Mouse (Mus musculus) G1E (cell line): ENCODE results near the gene Mrps16. TPM values are rescaled to one million over a fixed set of nuclear protein-coding genes. Genes with fewer than 3 reads are reported as not detected.
A peak's percentile ranks its signal among the peaks of the same experiment; 100 is the strongest.

ENCODE experiments used
- ATAC-seq: 2 replicates; pipeline ENCODE4 v1.8.0; 2016; ENCODE audit warnings: mild to moderate bottlenecking; ENCODE audit not compliant: insufficient number of reproducible peaks, poor library complexity, low FRiP score, severe bottlenecking; ENCODE audit errors: extremely low read depth
- DNase-seq: peaks from one replicate; pipeline ENCODE4 v3.0.0; 2012; ENCODE audit warnings: low spot score
- H3K27me3 ChIP-seq: 2 replicates; pipeline ENCODE4 v1.6.1; 2012; ENCODE audit warnings: mild to moderate bottlenecking, low read length, inconsistent platforms; ENCODE audit not compliant: insufficient read depth
- H3K36me3 ChIP-seq: replicated peaks from 2 replicates; pipeline ENCODE3; 2012; ENCODE audit warnings: mild to moderate bottlenecking, inconsistent platforms
- H3K4me1 ChIP-seq: 2 replicates; pipeline ENCODE4 v1.6.1; 2012; ENCODE audit warnings: low read depth, low read length, inconsistent platforms, mixed read lengths; ENCODE audit not compliant: insufficient read depth
- H3K4me3 ChIP-seq: 2 replicates; pipeline ENCODE4 v1.5.1; 2012; ENCODE audit warnings: low read depth, mild to moderate bottlenecking, inconsistent platforms, low read length, moderate library complexity, mixed read lengths
- H3K9me3 ChIP-seq: replicated peaks from 2 replicates; pipeline ENCODE4 v1.6.1; 2012; ENCODE audit warnings: inconsistent platforms
- CTCF ChIP-seq: IDR thresholded peaks from 2 replicates; pipeline ENCODE4 v1.5.1; 2012; ENCODE audit warnings: low read depth, low read length, inconsistent platforms, mixed read lengths
- GATA1 ChIP-seq: IDR thresholded peaks from 2 replicates; pipeline ENCODE4 v1.6.1; 2012; ENCODE audit warnings: borderline replicate concordance, low read length, inconsistent platforms, mixed read lengths
- GATA2 ChIP-seq: IDR thresholded peaks from 2 replicates; pipeline ENCODE4 v1.6.1; 2012; ENCODE audit warnings: low read depth, low read length, inconsistent platforms, borderline replicate concordance
- POLR2AphosphoS5 ChIP-seq: IDR thresholded peaks from 2 replicates; pipeline ENCODE4 v1.6.1; 2012; ENCODE audit warnings: low read depth, low read length, inconsistent platforms; ENCODE audit not compliant: insufficient replicate concordance
- TAL1 ChIP-seq: conservative IDR thresholded peaks from 2 replicates; pipeline ENCODE4 v1.6.1; 2012; ENCODE audit warnings: low read depth, low read length, inconsistent platforms, mixed read lengths
- polyA plus RNA-seq: library from polyadenylated mRNA; stranded (reverse); fragments of >175 nt; gene quantifications from 2 replicates; pipeline ENCODE4 v1.2.3, GENCODE M21; 2012
- total RNA-seq, 2 experiments: library from RNA; stranded (forward) in 1 of 2; stranded (reverse) in 1 of 2; fragments of 200-1000 nt in 1 of 2; fragments of >200 nt in 1 of 2; fragmentation: Nextera tagmentation in 1 of 2; gene quantifications; 2 replicates each; pipeline ENCODE4 v1.2.3; 2014 to 2017

Mrps16 gene
- total RNA-seq (2014; fragmentation: Nextera tagmentation), result 23.9 and 25.8 TPM in 2 replicates
- 73.6 and 106 TPM in 2 replicates for total RNA-seq (2017)
- 28.6 and 35.8 TPM in 2 replicates for polyA plus RNA-seq

DNA sequence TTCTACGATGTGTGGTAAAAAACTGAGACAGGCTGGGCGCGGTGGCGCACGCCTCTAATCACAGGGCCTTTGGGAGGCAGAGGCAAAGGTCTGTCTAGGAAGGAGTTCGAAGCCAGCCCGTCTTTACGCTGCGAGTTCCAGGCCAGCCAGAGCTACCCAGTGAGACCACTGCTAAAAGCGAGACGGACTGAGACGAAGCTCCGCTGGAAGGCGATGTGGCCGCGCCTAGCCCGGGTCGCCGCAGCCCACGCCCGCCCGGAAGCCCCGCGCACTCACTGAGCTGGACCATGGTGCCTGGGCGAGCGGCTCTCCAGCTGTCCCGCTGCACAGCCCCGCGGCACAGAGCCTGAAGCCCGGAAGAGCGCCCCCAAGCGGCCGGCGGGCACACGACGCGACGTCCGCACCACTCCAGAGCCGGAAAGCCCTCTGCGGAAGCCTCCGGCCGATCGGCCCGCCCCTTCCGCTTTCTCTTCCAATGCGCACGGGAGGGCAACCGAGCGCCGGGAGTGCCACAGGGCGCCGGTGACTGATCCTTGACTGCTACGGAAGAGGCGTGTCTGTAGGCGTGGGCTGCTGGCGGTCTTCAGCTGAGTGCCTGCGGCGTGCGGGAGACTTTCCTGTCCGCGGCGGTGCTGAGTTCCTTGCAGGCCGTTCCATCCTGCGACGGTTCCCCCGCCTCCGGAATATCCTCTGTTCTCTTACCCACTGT lies at the start of gene Mrps16:
Gene Mrps16 (minus strand): TSS at position 430 of the 709 bp plus-strand sequence.
- ATAC-seq (peak; percentile 90), DNase-seq (peak; percentile 95)
- Histone ChIP-seq H3K9me3 (no peaks in the 10 kb centered on the region), H3K36me3 (peaks cover 30% of the 10 kb centered on the region), H3K27me3 (no peaks in the 10 kb centered on the region), H3K4me3 (peak within 1 kb of the TSS; percentile 96), H3K4me1 (peaks cover 36% of the 10 kb centered on the region)
- TF ChIP-seq GATA1 (no peak), CTCF (peak; percentile 53; the same call in 1 of the 2 replicates)

DNA sequence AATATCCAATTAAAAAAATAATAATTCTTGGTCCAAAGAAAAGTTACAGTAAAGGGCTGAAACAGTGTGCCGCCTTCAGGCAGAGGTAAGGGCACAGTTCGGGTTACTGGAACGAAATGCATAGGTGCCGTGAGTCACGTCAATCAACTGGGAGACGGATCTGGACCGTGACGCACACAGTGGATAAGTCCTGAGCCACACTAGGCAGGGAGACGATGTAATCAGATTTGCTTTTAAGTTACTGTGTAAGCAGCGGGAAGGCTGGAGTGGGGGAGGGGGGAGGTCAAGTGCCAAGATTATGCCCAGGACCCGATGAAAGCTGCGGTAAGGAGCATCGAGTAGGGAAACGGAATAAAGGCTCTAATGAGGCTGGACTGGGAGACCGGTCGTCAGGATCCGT lies 48.8 kb upstream of the Mrps16 start:
- Histone ChIP-seq H3K4me3 (no peak overlapping the region), H3K36me3 (no peaks in the 10 kb centered on the region), H3K9me3 (no peaks in the 10 kb centered on the region), H3K27me3 (peaks cover 13% of the 10 kb centered on the region), H3K4me1 (peaks cover 2% of the 10 kb centered on the region; the same call in 1 of the 2 replicates)
- TF ChIP-seq CTCF (no peak), GATA2 (no peak), TAL1 (no peak), POLR2AphosphoS5 (no peak)
- ATAC-seq, result no peak
- no peak for DNase-seq

DNA sequence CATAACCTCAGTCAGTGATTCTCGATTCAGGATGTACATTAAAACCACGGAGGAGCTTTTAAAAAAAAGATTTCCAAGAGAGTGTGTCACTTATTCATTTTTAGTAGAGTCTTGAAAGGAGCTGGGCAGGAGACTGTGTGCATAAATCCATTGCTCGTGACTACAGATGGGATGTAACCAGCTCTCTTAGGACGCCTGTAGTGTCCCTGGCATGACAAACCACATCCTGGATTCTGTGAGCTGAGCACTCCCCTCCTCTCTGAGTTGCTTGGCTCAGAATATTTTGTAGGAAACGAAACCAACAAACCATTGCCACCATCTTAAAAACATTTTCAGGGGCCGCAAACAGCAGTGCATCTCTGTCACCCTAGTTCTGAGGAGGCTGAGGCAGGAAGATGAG lies 43.5 kb upstream of the Mrps16 start:
- DNase-seq, result no peak
- Histone ChIP-seq H3K27me3 (peaks cover 16% of the 10 kb centered on the region), H3K4me1 (no peaks in the 10 kb centered on the region), H3K36me3 (no peaks in the 10 kb centered on the region), H3K9me3 (no peaks in the 10 kb centered on the region), H3K4me3 (no peak overlapping the region)
- TF ChIP-seq CTCF (no peak), GATA2 (no peak), TAL1 (no peak), GATA1 (no peak), POLR2AphosphoS5 (no peak)
- no peak for ATAC-seq

- Histone ChIP-seq H3K4me3 (no peak overlapping the region), H3K36me3 (no peaks in the 10 kb centered on the region), H3K27me3 (peaks cover 15% of the 10 kb centered on the region), H3K9me3 (no peaks in the 10 kb centered on the region), H3K4me1 (no peaks in the 10 kb centered on the region)
- DNase-seq, result no peak
- no peak for TF ChIP-seq GATA2
- TF ChIP-seq GATA1, result no peak
- TF ChIP-seq CTCF, result no peak
- no peak for TF ChIP-seq TAL1
- no peak for ATAC-seq
Measured at GRCm38 (mm10) chr14:20432420-20432819, 39.0 kb upstream of the Mrps16 start.

DNA sequence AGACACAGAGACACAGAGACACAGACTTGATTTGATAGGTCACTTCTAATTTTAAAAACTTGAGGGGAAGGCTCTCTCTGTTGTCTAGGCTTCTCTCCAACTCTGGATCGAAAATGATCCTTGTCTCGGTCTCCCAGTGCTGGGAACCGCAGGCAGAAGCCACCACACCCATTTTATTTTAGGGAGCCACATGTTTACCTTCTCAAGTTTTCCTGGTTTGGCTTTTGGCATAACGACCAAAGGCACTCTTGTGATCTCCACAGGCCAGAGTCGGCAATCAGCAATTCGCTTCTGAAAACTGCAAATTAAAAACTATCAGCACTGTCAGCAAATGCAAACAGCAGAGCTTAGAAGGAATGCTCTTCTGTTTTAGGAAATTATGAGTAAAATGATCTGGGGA lies 38.3 kb upstream of the Mrps16 start:
- H3K4me1 ChIP-seq, result no peaks in the 10 kb centered on the region
- ATAC-seq, result no peak
- no peaks in the 10 kb centered on the region for H3K9me3 ChIP-seq
- peaks cover 14% of the 10 kb centered on the region for H3K27me3 ChIP-seq
- H3K4me3 ChIP-seq, result no peak overlapping the region
- DNase-seq, result no peak
- TF ChIP-seq GATA1 (no peak), POLR2AphosphoS5 (no peak), TAL1 (no peak), GATA2 (no peak), CTCF (no peak)
- H3K36me3 ChIP-seq, result no peaks in the 10 kb centered on the region

DNA sequence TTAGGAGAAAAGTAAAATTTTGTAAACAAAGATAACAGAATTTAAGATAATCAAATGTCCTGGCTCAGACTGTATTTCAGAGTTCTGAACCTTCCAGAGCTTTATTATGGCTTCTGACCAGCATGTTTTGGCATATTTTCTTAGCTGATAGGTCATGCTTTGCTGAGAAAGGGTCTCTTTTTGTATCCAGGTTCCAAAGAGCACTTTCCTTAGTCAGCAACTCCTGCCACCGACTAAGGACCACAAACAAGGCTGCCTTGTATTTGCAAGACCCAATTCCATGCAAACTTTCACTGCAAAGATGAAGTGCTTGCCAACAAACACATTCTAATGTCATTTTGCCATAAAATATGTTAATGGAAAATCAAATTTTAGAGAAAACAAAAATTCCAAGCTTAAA lies 36.4 kb upstream of the Mrps16 start:
- no peak overlapping the region for H3K4me3 ChIP-seq
- ATAC-seq (no peak), DNase-seq (no peak)
- H3K9me3 ChIP-seq, result no peaks in the 10 kb centered on the region
- peaks cover 14% of the 10 kb centered on the region for H3K27me3 ChIP-seq
- no peaks in the 10 kb centered on the region for H3K36me3 ChIP-seq
- TF ChIP-seq GATA1 (no peak), GATA2 (no peak), CTCF (no peak), TAL1 (no peak), POLR2AphosphoS5 (no peak)
- H3K4me1 ChIP-seq, result no peaks in the 10 kb centered on the region

GRCm38 (mm10) chr14:20428593-20428992 lies 35.2 kb upstream of the Mrps16 start:
- no peaks in the 10 kb centered on the region for H3K36me3 ChIP-seq
- ATAC-seq, result no peak
- TF ChIP-seq POLR2AphosphoS5, result no peak
- TF ChIP-seq CTCF, result no peak
- no peak for TF ChIP-seq GATA2
- no peak for TF ChIP-seq TAL1
- TF ChIP-seq GATA1, result no peak

More at GRCm38 (mm10) chr14:20428593-20428992, 35.2 kb upstream of the Mrps16 start:
- H3K4me1 ChIP-seq, result no peaks in the 10 kb centered on the region
- no peak overlapping the region for H3K4me3 ChIP-seq
- no peak for DNase-seq
- H3K9me3 ChIP-seq, result no peaks in the 10 kb centered on the region
- H3K27me3 ChIP-seq, result peaks cover 8% of the 10 kb centered on the region
